Mouse (Mus musculus) lung, embryonic 14.5 days (tissue): ENCODE measurements around the gene Iqck. TPM values are rescaled to one million over a fixed set of nuclear protein-coding genes. Genes with fewer than 3 reads are reported as not detected.

Experiments
- ATAC-seq: fragments of 200-750 bp; cut with Nextera tagmentation; 2 replicates; pipeline ENCODE4 v1.8.0; 2017; ENCODE audit warnings: mild to moderate bottlenecking, moderate TSS enrichment, moderate library complexity; ENCODE audit not compliant: insufficient read depth
- DNase-seq: peaks from one replicate; pipeline ENCODE4 v3.0.0-alpha.2; 2015
- H3K27ac ChIP-seq: fragments of 300-500 bp; sonication (generic); 2 replicates; pipeline ENCODE4 v1.5.1; 2014; ENCODE audit warnings: low read depth, mild to moderate bottlenecking, moderate library complexity
- H3K27me3 ChIP-seq: fragments of 300-500 bp; sonication (generic); 2 replicates; pipeline ENCODE4 v1.6.1; 2014; ENCODE audit warnings: low read length, control low read depth; ENCODE audit not compliant: insufficient read depth
- H3K36me3 ChIP-seq: fragments of 300-500 bp; sonication (generic); 2 replicates; pipeline ENCODE4 v1.6.1; 2014; ENCODE audit warnings: control low read depth; ENCODE audit not compliant: insufficient read depth
- H3K4me1 ChIP-seq: fragments of 300-500 bp; sonication (generic); 2 replicates; pipeline ENCODE4 v1.6.1; 2014; ENCODE audit warnings: antibody characterized with exemption, control low read depth; ENCODE audit not compliant: insufficient read depth
- H3K4me2 ChIP-seq: fragments of 300-500 bp; sonication (generic); 2 replicates; pipeline ENCODE4 v1.6.1; 2014; ENCODE audit warnings: mild to moderate bottlenecking
- H3K4me3 ChIP-seq: fragments of 300-500 bp; sonication (generic); 2 replicates; pipeline ENCODE4 v1.5.1; 2014; ENCODE audit warnings: low read depth, low read length
- H3K9ac ChIP-seq: fragments of 300-500 bp; sonication (generic); 2 replicates; pipeline ENCODE4 v1.6.1; 2014
- H3K9me3 ChIP-seq: fragments of 300-500 bp; sonication (generic); 2 replicates; pipeline ENCODE4 v1.6.1; 2016; ENCODE audit warnings: low read depth, low read length, control low read depth
- CTCF ChIP-seq: IDR thresholded peaks from 2 replicates; pipeline ENCODE4 v1.5.1; 2016; ENCODE audit warnings: antibody characterized with exemption, low read depth
- WGBS: fragments of 180-500 bp; shearing (Covaris S2); extraction: QIAGEN DNeasy Blood & Tissue Kit; methylation state at CpG from one replicate; pipeline ENCODE4 v1.1.7; 2014; 5-methylcytosine and 5-hydroxymethylcytosine counted together
- polyA plus RNA-seq: library from polyadenylated mRNA; unstranded; fragments of >200 nt; fragmentation: Nextera tagmentation; extraction: Ambion mirVana; gene quantifications from 2 replicates; pipeline ENCODE4 v1.2.1, GENCODE M21; 2014

Iqck gene
- polyA plus RNA-seq, 1 experiment from 2014 or later = 3.2 TPM

DNA sequence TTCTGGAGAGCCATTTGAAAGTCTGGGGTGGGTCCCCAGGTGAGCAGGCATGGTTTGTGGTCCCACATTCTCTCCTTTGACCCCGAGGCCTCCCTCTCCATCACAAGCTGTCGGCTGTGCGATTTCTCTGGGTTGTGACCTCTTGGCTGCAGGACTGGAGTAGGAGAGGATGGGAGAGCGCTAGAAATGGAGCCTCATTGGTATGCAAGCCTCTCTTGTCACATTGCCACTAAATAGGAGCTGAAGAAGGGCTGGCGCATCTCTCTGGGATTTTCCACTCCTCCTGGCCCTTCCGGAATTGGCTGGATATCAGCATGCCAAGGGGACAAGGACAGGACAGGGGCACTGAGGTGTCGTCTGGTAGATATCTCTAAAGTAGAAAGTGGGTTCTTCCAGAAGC lies 109.6 kb downstream of the Iqck start:
- H3K4me1 ChIP-seq = no peaks in the 10 kb centered on the region
- ATAC-seq (no peak), DNase-seq (no peak)
- WGBS = 19% methylated on average over 7 of the region's 7 CpGs
- H3K27ac ChIP-seq = no peak overlapping the region
- no peak overlapping the region for H3K9ac ChIP-seq
- no peaks in the 10 kb centered on the region for H3K36me3 ChIP-seq
- no peak overlapping the region for H3K4me3 ChIP-seq
- TF ChIP-seq CTCF = no peak
- no peak overlapping the region for H3K4me2 ChIP-seq
- no peaks in the 10 kb centered on the region for H3K27me3 ChIP-seq
- H3K9me3 ChIP-seq = no peaks in the 10 kb centered on the region

DNA sequence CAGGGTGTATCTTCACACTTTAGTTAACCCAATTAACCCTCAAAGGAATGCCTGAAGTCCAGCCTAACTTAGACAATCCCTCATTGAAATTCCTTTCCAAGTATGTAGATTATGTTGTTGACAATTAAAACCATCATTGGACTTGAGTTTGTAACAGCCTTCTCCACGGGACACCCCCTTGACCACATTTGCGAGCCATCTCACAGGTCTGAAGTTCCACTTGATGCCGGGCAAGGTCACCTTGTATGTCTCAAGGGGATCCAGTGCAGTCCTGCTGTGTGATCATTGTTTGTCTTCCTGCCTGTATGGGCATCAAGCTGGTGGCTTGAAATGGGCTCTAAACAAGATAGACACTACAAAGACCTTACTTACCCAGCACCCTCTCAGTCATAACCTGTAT lies 113.3 kb downstream of the Iqck start:
- no peak for ATAC-seq
- no peaks in the 10 kb centered on the region for H3K9me3 ChIP-seq
- WGBS = 91% methylated on average over 3 of the region's 3 CpGs
- no peak overlapping the region for H3K9ac ChIP-seq
- DNase-seq = no peak
- no peak overlapping the region for H3K27ac ChIP-seq
- H3K36me3 ChIP-seq = peaks cover 8% of the 10 kb centered on the region; the same call in 1 of the 2 replicates
- no peaks in the 10 kb centered on the region for H3K27me3 ChIP-seq
- H3K4me3 ChIP-seq = no peak overlapping the region
- H3K4me2 ChIP-seq = no peak overlapping the region
- TF ChIP-seq CTCF = no peak
- H3K4me1 ChIP-seq = no peaks in the 10 kb centered on the region

GRCm38 (mm10) chr7:118971499-118971898 lies 115.9 kb downstream of the Iqck start:
- 63% methylated on average over 8 of the region's 8 CpGs for WGBS
- Histone ChIP-seq H3K27me3 (no peaks in the 10 kb centered on the region), H3K36me3 (peaks cover 30% of the 10 kb centered on the region), H3K4me1 (no peaks in the 10 kb centered on the region), H3K9ac (no peak overlapping the region), H3K4me2 (no peak overlapping the region), H3K9me3 (no peaks in the 10 kb centered on the region), H3K4me3 (no peak overlapping the region), H3K27ac (no peak overlapping the region)
- DNase-seq (no peak), ATAC-seq (no peak)
- no peak for TF ChIP-seq CTCF

GRCm38 (mm10) chr7:118972306-118972705 lies 116.8 kb downstream of the Iqck start:
- Histone ChIP-seq H3K4me1 (no peaks in the 10 kb centered on the region), H3K9me3 (no peaks in the 10 kb centered on the region), H3K36me3 (peaks cover 32% of the 10 kb centered on the region), H3K27me3 (no peaks in the 10 kb centered on the region), H3K4me3 (no peak overlapping the region), H3K27ac (no peak overlapping the region), H3K9ac (no peak overlapping the region), H3K4me2 (no peak overlapping the region)
- ATAC-seq (no peak), DNase-seq (no peak)
- TF ChIP-seq CTCF = no peak
- WGBS = 70% methylated on average over 5 of the region's 5 CpGs

DNA sequence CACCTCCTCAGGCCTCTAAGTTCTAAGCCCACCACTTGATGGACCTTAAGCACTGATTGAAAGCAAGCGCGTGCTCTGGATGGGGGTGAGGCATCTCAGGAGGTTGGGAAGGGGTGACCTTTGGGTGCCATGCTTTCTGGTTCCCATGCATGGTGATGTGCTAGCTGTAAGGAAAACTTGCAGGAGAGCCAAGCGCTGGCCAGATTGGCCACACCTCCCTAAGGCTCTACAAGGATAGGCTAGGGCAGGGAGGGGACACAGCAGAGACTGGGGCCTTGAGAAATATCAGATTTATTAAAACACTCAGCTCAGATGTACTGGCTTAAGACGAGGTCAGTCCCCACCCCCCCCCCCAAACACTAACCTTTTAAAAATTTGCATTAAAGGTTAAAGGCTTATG lies 117.8 kb downstream of the Iqck start:
- H3K9me3 ChIP-seq = no peaks in the 10 kb centered on the region
- peaks cover 33% of the 10 kb centered on the region for H3K36me3 ChIP-seq
- no peak overlapping the region for H3K4me2 ChIP-seq
- DNase-seq (no peak), ATAC-seq (no peak)
- no peaks in the 10 kb centered on the region for H3K27me3 ChIP-seq
- no peak for TF ChIP-seq CTCF
- H3K9ac ChIP-seq = no peak overlapping the region
- WGBS = 78% methylated on average over 4 of the region's 4 CpGs
- no peak overlapping the region for H3K4me3 ChIP-seq
- no peaks in the 10 kb centered on the region for H3K4me1 ChIP-seq
- no peak overlapping the region for H3K27ac ChIP-seq

GRCm38 (mm10) chr7:118975837-118976236 lies 120.3 kb downstream of the Iqck start:
- peak; percentile 67 for DNase-seq
- Histone ChIP-seq H3K9ac (no peak overlapping the region), H3K4me2 (no peak overlapping the region), H3K4me3 (no peak overlapping the region), H3K4me1 (no peaks in the 10 kb centered on the region), H3K9me3 (no peaks in the 10 kb centered on the region), H3K36me3 (peaks cover 36% of the 10 kb centered on the region), H3K27ac (no peak overlapping the region), H3K27me3 (no peaks in the 10 kb centered on the region)
- no peak for TF ChIP-seq CTCF
- peak; percentile 25; the same call in 1 of the 2 replicates for ATAC-seq
- 59% methylated on average over 3 of the region's 3 CpGs for WGBS

GRCm38 (mm10) chr7:118976414-118977166 lies 121.0 kb downstream of the Iqck start:
- ATAC-seq = peak; percentile 41; the same call in 1 of the 2 replicates
- Histone ChIP-seq H3K9me3 (no peaks in the 10 kb centered on the region), H3K4me1 (no peaks in the 10 kb centered on the region), H3K27me3 (no peaks in the 10 kb centered on the region), H3K36me3 (peaks cover 32% of the 10 kb centered on the region), H3K4me2 (no peak overlapping the region), H3K9ac (no peak overlapping the region), H3K4me3 (no peak overlapping the region), H3K27ac (peak overlapping the region; percentile 7; the same call in 1 of the 2 replicates)
- 33% methylated on average over 14 of the region's 14 CpGs for WGBS
- DNase-seq = peak; percentile 53
- TF ChIP-seq CTCF = no peak
